Mouse (Mus musculus): ENCODE measurements around the gene Ccdc134.

Ccdc134 gene

GRCm38 (mm10) chr15:82170437-82171377 lies 43.0 kb downstream of the Ccdc134 start:
- in situ Hi-C loops (cut with MboI, MseI): no loop called here

GRCm38 (mm10) chr15:82172648-82173047 lies 44.9 kb downstream of the Ccdc134 start:
- in situ Hi-C loops (cut with MboI, MseI): no loop called here

GRCm38 (mm10) chr15:82175091-82175490 lies 47.4 kb downstream of the Ccdc134 start:
- in situ Hi-C loops (cut with MboI, MseI): no loop called here

GRCm38 (mm10) chr15:82177743-82178290 lies 50.1 kb downstream of the Ccdc134 start:
- in situ Hi-C loops (cut with MboI, MseI): no loop called here

- in situ Hi-C loops (cut with MboI, MseI): no loop called here
Measured at GRCm38 (mm10) chr15:82181131-82181530, 53.4 kb downstream of the Ccdc134 start.

- in situ Hi-C loops (cut with MboI, MseI): no loop called here
Measured at GRCm38 (mm10) chr15:82182311-82182710, 54.6 kb downstream of the Ccdc134 start.

GRCm38 (mm10) chr15:82183596-82183995 lies 55.9 kb downstream of the Ccdc134 start:
- in situ Hi-C loops (cut with MboI, MseI): no loop called here

- in situ Hi-C loops (cut with MboI, MseI): no loop called here
Measured at GRCm38 (mm10) chr15:82184183-82184582, 56.5 kb downstream of the Ccdc134 start.

GRCm38 (mm10) chr15:82184656-82185055 lies 56.9 kb downstream of the Ccdc134 start:
- in situ Hi-C loops (cut with MboI, MseI): no loop called here

- in situ Hi-C loops (cut with MboI, MseI): no loop called here
Measured at GRCm38 (mm10) chr15:82185062-82185783, 57.5 kb downstream of the Ccdc134 start.

GRCm38 (mm10) chr15:82186131-82186530 lies 58.4 kb downstream of the Ccdc134 start:
- in situ Hi-C loops (cut with MboI, MseI): no loop called here

GRCm38 (mm10) chr15:82186931-82187330 lies 59.2 kb downstream of the Ccdc134 start:
- in situ Hi-C loops (cut with MboI, MseI): no loop called here

GRCm38 (mm10) chr15:82187401-82187800 lies 59.7 kb downstream of the Ccdc134 start:
- in situ Hi-C loops (cut with MboI, MseI): no loop called here

GRCm38 (mm10) chr15:82187924-82188323 lies 60.2 kb downstream of the Ccdc134 start:
- in situ Hi-C loops (cut with MboI, MseI): no loop called here

GRCm38 (mm10) chr15:82188481-82189240 lies 60.9 kb downstream of the Ccdc134 start:
- in situ Hi-C loops (cut with MboI, MseI): no loop called here

Data from T-helper 2 cell (primary cell).